Mouse (Mus musculus) heart, postnatal 14 days (tissue): Measurements from ENCODE around the gene Olfr1394. TPM values are rescaled to one million over a fixed set of nuclear protein-coding genes. Genes with fewer than 3 reads are reported as not detected.
"Not testable (repeated sequence)": the region's sequence is repeated elsewhere in the genome, so short reads cannot be mapped to it uniquely, and the experiment has no call there.

ENCODE experiments used
- DNase-seq, 2 experiments: peaks; one replicate each; pipeline ENCODE4 v3.0.0; 2021 to 2022
- intact Hi-C: fragments of 180-260 bp; cut with DNase I; formaldehyde crosslinking; loops from one replicate; pipeline ENCODE4 v1.15.1; 2025
- long read RNA-seq, 2 experiments: library from polyadenylated mRNA; stranded (forward); transcript quantifications; one replicate each; pipeline ENCODE4 v2.0.0; 2021
- total RNA-seq, 2 experiments: library from RNA; stranded (reverse); gene quantifications; 2 replicates each; pipeline ENCODE4 v1.2.3; 2021

Gene Olfr1394
- not detected for total RNA-seq
- long read RNA-seq, experiment 1, result 0 reads
- long read RNA-seq, experiment 2, result 0 reads

DNA sequence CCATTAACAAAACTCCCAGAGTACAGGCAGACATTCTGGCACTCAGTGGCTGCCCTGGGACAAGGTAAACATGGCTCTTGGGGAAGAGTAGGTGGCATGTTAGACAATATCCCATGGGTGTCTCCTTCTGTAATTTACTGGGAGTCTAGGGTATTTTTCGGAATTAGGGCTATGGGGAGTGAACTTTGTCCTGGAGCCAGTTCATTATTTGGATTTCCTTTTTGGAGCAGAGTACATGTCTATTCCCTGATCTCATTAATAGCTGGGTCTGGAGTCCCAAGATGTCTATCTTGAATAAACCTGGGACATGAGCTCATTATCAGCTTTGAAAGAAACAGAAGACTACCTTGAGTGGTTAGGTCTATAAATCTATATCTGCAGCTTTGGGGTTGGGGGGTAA, at the start of gene Olfr1394:
Olfr1394 (plus strand) TSS at position 301 of the 400 bp plus-strand sequence.
- intact Hi-C loops, result no loop called here
- DNase-seq, result no peak

DNA sequence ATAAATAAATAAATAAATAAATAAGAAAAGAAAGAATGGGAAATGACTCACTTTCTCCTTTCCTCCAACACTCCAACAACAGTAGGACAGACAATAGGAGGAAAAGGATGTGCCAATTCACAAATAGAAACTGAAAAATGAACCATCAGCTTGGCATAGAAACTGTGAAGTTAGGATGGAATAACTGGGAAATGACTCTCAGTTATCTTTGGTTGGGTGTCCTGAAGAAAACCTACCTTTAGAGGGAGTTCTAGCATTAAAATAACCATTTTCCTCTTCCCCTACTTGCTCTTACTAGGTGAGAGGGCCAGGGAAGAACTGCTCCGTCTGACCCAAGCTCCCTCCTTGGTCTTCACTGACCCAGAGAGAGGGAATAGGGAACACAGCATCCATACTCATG, 48.4 kb upstream of the Olfr1394 start:
- intact Hi-C loops, result loop anchor here (2.0 to 5.0 kb wide), 2 partner anchors 147 to 165 kb away; no protein-coding TSS in a partner anchor
- no peak for DNase-seq

DNA sequence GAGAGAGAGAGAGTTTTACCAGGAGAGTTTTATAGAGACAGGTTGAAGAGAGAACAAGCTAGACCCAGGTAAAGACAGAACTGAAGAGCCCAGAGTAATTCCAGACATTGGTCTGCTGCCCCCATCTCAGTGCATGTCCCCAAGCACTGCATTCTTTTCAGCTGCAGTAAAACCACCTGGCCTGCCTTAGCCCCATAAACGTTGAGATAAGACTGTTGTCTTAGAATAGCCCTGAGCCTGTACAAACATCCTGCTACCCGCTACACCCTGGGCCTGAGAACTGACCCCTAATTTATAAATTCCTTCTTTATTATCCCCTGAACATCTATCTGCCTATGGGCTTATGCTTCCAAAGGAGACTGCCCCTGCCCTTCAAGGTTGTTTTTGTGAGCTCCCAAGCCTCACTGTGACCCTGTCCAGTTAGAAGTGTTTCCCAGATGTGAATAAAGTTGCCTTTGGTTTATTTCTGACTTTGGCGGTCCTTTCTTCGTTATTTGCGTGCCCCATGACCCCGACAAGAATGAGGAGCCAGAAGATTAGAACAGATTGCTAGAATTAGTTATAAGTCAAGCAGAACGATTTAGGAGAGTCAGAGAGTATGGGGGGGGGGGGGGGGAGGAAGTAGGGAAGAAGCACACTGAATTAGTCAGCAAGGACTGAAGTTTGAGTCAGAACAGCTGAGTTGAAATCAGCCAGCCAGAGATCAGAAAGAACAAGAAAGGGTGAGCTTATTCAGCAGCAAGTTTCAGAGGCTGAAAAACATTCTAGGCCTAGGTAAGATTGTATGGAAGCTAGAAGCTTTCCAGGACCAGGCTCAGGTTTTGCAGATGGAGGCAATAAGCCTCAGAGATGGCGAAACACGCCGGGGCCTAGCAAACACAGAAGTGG, 46.3 kb upstream of the Olfr1394 start:
- intact Hi-C loops, result loop anchor here (2.0 to 5.0 kb wide), 2 partner anchors 144 to 163 kb away; no protein-coding TSS in a partner anchor
- no peak for DNase-seq

DNA sequence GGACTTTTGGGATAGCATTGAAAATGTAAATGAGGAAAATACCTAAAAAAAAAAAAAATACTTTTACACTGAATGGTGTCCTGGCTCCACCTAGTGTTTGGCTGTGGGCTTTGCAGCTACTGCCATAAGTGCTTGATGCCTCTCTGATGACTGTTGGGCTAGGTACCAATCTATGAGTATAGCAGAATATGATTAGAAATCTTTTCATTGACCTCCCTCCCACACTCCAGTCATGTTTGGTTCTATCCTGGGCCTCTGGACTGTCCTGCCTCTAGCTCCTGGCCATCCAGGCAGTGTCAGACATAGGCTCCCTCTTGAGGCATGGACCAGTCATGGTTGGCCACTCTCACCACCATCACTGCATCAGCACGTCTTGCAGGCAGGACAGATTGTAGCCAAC, 45.3 kb upstream of the Olfr1394 start:
- no peak for DNase-seq
- intact Hi-C loops, result loop anchor here (5.0 kb wide), 1 partner anchor 143 kb away; no protein-coding TSS in a partner anchor

DNA sequence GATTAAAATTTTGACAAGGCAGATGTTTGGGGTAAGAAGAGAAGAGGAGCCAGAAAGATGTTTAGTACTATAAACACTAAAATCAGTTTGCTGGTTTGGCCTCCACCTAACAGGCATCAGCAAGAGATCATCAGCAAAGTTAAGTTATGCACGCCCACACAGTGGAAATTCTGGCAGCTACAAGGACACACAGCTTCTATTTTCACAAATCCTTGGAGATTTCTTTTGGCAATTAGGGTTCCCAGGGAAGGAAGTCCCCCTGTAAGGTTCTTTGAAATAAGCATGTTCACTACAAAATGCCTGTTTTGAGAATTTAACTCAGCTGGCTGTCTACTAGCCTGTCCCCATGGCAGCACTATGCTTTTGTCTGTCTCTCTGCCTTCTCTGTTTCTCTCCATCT, 43.2 kb upstream of the Olfr1394 start:
- intact Hi-C loops, result loop anchor here (2.0 kb wide), 1 partner anchor 76 kb away; the partner anchor contains the start of gene Btnl9
- no peak for DNase-seq

DNA sequence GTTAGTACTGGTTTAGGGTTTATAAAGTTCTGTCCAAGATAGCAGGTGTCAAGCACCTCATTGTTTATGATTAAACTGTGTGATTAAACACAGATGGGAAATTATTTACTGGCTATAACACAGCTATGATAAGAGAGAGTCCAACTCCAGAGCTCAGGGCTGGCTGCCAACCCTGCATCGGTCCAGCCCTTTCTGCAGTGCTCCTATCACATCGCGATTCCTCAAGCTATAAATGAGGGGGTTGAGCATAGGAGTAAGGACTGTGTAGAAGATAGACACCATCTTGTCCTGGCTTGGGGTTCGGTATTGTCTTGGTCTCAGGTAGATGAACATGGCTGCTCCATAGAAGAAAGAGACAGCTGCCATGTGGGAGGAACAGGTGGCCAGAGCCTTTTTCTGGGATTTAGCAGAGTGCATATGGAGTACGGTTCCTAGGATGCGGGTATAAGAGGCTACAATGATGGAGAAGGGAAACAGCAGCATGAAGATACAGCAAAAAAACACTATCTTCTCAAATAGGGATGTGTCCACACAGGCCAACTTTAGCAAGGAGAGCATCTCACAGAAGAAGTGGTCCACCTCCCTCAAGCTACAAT, 41.5 kb upstream of the Olfr1394 start:
- intact Hi-C loops, result no loop called here
- peak in 1 of 2 experiments; percentile 23 for DNase-seq

DNA sequence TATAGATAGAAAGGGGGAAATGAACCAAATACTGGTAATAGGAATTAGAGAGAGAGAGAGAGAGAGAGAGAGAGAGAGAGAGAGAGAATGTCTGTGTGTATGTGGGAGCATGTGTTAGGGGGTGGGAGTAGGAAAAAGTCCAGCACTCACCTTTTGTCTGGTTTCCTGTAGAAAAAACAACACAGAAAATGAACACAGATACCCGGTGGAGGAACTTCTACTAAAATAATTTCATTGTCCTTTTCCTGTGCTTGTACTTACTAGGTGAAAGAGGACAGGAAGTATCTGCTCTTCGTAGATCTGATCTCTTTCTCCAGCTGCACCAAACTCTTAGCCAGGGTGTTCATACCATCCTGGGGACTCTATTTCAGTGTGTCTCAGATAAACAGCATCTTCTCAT, 40.0 kb upstream of the Olfr1394 start:
- DNase-seq, result no peak
- intact Hi-C loops, result no loop called here

DNA sequence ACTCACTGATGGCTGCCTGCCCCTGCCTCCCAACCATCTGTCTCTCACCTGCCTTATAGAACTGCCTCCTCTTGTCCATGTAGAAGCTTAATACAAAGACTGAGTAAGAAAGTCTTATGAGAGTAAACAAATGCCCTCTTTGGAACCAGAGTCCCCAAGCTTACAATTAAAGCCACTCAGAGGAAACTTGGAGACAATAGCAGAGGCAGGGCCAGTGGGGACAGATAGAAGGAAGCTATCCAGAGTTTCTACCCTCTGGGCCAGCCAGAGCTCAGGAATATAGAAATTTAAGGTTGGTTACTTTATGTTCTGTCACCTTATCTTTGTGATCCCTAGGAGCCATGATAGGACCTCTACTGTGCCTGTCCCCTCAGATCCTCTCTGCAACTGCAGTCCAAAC, 39.4 kb upstream of the Olfr1394 start, which contains the start of gene Olfr1396:
Olfr1396 (minus strand) TSS at position 101 of the 400 bp plus-strand sequence.
- intact Hi-C loops, result no loop called here
- DNase-seq, result no peak

DNA sequence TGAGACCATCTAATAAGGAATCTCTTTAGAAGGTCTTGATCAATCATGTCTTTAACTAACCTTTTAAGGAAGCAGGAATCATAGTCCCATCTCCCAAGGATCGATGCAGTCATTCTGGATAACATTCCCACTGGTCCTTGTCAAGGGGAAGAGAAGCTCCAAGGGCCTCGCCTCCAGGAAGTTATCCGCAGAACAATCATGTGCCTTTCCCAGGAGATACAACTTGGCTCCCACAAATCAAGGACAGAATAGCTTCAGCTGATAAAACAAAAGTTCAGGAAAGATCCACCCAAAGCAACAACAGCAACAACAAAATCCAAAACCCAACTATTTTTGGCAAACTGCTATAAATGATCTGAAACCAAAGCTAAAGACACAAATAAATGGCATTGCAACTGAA, 34.5 kb upstream of the Olfr1394 start:
- DNase-seq, result no peak
- intact Hi-C loops, result no loop called here

DNA sequence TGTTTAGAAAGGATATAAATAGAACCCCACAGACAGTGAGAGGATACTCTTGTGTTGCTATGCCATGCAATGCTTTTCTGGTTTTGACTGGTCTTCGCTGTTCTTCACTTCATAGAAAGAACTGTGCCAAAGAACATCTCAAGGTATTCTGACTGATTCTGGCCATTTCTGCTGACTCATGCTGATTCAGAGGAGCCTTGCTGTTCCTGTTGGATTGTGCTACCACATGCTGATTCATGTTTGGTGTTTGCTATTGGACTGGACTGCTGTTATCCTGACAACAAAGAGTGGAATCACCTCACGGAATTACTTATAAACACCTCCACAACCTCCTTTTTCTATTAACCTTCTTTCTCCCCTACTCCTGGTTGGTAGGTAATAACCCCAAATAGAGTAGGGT, 30.0 kb upstream of the Olfr1394 start:
- intact Hi-C loops, result no loop called here
- DNase-seq, result no peak

DNA sequence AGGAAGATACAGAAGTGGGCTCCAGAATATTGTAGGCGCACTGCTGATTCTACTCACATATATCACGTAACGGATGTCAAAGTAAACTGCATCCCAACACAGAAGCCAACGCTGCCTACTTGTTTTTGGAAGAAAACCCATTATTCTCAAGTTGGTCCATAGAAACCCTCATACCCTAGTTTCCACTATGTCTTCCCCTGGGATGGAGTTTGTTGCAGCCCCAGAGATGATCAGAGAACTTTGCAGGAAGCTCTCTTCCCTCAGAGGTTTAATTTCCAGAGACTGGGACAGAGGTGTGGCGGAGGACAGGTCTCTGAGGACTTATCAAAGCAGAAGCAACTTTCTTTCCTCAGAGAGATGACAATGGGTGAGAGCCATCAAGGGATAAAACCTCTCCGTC, 12.2 kb upstream of the Olfr1394 start, which contains the start of gene Olfr1395:
Olfr1395 (plus strand) TSS at position 301 of the 400 bp plus-strand sequence.
- intact Hi-C loops, result no loop called here
- DNase-seq, result no peak

DNA sequence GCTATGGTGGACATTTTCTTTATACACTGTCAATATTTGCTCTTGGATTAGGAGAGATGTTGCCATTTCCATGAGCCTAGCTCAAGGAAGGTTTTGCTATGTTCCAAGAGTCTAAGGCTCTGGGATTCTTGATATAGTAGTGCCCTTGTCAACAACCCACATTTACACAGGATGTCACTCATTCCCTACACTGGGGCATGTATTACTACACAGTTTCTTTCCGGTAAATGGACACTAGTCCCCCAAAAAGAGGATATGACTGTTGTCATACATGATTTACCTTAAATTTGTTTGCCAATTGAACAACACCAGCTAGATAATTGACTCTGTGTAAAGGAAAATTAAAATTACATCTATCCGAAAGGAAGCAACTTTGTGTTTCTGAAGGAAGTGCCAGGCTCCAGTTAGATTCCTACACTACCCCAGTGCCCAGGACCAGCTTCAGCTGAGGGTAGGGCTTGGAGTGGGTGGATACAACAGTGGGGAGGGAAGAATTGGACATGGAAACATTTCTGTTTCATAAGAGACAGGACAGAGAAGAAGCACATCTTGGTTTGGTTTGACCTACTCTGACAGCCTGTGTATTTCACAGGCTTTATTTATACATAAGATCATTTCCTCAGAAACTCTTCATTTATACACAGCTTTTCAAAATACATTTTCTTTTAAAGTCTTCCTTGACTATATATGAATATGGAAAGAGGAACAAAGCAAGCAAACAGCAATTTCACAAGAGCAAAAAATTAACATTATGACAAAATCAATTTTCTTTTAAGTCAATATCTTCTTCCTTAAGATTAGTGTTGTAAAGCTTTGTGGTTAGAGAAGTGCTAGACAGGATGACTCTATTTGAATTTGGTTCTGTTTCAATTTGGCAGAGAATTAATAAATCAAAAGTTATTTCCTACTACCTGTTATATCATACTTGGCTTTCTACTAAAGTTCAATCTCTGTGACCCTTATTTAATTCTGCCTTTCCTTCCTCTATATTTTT, 2.9 kb downstream of the Olfr1394 start:
- intact Hi-C loops, result no loop called here
- no peak for DNase-seq

DNA sequence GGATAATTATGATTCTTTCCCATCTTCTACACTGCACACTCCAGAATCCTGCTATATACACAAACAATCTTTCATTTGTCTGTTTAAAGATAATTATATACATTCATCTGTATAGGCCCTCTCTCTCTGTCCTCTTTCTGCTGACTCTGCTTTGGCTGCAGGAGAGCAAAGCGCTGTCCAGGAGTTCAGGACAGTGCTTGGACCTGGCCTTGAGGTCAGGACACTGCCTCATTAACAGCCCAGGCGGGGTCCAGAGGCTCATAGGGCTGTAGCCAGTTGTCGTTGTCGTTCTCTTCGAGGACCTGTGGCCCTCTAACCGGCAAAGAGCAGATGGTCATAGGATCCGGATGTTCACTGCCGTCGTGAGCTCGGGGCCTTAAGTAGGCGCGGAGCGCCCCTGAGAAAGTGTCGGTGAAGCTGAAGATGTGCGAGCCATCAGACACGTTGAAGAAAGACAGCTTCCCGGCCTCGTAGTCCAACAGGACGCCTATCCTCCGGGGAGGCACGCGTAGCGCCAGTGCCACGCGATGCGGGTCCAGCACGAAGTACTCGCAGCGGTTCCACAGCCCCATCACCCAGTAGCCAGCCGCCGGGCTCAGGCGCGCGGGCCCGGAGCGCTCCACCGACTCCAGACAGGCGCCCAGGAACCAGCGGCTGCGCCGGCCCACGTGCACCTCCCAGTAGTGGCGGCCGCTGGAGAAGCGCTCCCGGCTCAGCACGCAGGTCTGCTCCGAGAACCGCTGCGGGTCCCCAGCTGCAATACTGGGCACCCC, 14.8 kb downstream of the Olfr1394 start:
- intact Hi-C loops, result no loop called here
- no peak for DNase-seq

DNA sequence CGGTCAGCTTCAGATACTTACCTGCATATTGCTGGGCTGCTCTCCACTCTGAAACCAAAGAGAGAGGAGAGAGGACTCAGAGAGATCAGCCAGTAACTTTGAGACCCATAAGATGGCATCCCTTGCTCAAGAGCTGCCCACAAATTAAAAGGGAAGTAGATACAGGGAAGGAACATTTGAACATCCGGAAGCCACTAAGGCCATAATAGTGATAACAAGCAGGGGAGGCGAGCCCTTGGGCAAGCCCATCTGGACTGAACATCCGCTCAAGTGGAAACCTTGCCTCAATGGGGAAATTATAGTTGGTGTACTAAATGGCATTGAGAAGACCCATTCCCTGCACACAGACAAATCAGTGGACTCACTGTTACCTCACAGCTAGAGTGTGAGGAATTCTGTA, 16.4 kb downstream of the Olfr1394 start:
- DNase-seq, result no peak
- intact Hi-C loops, result no loop called here

DNA sequence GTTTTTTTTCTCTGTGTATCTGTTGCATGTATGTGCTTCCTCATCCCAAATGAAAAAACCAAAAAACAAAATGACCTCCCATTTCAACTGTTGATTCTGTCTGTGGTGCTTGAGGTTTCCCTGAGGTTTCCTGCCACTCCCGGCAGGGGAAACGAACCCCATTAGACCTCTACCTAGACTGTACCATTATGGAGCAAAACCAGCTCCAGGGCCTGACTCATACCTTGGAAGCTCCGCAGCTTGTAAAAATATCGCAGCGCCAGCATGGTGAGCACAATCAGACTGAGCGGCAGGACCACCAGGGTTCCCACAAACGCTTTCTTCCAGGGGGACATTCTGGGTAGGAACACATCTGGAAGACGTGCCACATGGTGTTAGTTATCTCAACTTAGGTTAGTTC, 21.2 kb downstream of the Olfr1394 start:
- intact Hi-C loops, result no loop called here
- no peak for DNase-seq

DNA sequence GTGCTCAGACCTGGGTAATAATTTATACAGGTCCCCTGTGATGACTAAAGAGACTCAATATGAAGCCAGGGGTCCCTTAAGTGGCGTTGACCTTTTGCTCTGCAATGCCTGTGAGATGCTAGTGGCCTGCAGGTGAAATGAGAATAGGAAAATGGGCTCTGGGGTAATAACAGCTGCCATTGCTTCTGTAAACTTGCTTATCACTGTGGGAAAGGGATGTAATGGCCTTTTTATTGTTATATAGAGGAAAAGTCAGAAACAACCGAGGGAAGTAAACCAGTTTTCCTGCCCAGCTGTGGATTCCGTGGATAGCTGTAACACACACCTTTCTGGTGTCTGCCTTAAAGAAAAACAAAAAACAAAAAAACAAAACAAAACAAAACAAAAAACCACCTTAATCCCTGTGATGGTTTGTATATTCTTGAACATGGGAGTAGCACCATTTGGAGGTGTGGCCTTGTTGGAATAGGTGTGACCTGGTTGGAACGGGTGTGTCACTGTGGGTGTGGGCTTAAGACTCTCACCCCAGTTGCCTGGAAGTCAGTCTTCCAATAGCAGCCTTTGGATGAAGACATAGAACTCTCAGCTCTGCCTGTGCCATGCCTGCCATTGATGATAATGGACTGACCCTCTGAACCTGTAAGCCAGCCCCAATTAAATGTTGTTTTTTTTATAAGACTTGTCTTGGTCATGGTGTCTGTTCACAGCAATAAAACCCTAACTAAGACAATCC, 22.0 kb downstream of the Olfr1394 start:
- DNase-seq, intact Hi-C loops: not testable (repeated sequence)

DNA sequence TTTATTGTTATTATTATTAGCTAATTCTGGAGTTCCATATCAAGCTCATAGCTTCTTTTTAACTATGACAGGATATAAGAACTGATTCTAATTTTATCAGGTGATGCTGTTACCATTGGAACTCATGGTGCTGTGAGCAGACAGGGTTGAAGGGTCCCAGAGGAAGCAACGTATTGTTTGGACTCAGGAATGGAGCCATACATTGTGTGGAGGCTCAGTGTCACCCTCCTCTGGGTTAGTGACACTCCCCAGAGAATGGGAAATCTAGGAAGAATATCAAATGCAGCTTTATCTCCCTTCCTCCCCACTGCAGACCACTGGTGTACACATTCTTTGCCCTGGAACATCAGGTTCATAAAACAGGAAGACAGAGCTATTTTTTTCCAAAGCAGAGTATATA, 29.0 kb downstream of the Olfr1394 start:
- no peak for DNase-seq
- intact Hi-C loops, result loop anchor here (10.0 kb wide), 1 partner anchor 352 kb away; no protein-coding TSS in a partner anchor

DNA sequence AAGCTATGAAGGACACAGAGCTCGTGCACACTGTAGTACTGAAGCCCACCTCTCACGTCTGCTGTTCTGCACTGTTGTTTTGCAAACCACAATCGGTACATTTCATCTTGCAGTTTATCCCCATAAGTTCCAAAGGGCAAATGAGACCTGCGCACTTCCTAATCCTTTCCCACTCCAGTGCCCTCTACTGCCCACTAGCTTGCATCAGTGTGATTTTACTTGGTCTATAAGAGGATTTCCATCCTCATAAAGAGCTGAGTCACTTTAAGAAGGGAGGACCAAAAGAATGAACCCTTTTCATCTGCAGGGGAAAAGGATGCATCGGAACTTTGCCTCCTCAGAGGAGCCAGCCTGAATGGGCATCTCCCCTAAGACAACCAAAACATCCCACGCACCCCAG, 32.3 kb downstream of the Olfr1394 start:
- intact Hi-C loops, result loop anchor here (2.0 to 10.0 kb wide), 3 partner anchors 76 to 348 kb away; partner anchors contain the start of gene Irgm1
- DNase-seq, result no peak
